Mouse (Mus musculus): ENCODE results near the gene Rrp7a. TPM values are rescaled to one million over a fixed set of nuclear protein-coding genes. Genes with fewer than 3 reads are reported as not detected.
"Not testable (repeated sequence)": the region's sequence is repeated elsewhere in the genome, so short reads cannot be mapped to it uniquely, and the experiment has no call there.

Rrp7a gene
- total RNA-seq, 2 experiments from 2014 or later: 50.3 to 53.5 TPM

DNA sequence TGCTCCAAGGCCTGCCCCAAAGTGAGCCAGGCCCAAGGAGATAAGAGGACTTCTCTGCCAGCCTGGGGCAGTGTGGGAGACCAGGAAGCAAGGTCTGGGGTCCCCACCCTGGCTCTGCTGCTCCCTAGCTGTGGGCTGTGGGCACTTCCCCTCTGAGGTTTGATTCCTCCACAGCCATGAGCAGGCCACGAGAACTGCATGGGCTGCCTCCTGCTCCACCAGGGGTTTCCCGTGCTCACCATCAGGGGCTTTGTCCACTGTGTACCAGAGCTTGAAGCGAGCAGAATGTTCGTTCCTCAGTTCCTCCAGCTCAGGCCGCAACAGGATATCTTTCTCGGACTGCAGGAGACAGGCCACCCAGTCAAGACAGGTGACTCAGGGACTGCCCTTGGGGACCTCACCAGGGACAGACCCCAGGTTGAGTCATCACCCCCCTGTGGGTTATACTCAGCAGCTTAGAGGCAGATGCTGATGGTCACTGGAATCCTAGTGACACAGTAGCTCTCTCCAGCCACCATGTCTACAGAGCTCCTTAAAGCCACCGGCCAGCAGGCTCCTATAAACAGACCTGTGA is 36.1 kb upstream of the Rrp7a start:
- no peak for DNase-seq (ENCODE audit: low spot score in 2 of 2)

DNA sequence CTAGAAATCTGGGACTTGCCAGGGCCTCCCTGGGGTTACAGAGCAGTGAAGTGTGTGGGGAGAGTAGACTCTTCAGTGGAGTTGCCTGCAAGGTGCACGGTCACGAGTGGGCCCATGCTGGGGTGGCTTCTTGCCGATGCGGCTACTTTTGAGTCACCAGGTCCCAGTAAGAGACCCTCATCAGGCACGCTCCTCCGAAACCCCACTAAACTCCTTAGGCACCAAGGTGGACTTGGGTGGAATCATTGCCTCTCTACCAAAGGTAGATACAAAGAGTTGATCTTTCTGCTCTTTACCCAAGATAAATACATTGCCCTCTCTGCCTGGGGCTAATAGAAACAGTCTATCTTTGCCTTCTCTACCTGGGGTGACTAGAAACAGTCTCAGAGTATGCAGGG is 35.1 kb upstream of the Rrp7a start:
- DNase-seq (ENCODE audit: low spot score in 2 of 2): no peak

DNA sequence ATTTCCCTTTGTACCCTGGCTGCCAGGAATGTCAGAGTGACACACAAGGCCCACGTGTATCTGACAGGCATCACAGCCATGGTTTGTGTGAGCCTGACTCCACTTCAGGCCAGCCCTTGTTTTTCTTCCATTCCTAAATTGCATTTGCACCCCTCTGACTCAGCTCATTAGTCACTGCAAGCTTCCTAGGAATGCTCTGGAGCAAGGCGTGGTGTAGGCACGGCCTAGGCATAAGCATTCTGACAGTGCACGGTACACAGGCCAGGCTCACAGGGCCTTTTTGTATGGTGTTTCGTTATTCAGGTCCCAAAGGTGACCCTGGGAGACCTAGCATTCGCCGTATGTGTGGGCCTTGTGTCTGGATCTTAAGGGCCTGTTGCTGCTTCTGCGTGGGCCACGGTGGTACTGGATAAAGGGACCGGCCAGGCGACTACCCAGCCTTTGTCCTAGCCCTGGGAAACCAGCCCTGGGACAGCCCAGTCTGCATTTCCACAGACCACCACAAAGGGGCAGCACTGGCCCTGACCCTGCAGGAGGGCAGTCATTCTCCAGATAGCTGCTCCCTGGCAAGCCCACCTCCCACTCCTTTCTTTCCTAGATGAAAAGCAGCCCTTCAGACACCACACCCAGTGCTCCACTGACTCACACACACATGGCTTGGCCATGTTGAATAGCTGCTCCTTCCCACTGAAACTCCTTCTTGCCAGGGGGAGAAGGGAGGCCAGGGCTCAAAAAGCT is 34.5 kb upstream of the Rrp7a start:
- DNase-seq (ENCODE audit: low spot score in 2 of 2): peak; percentile 60 to 68

DNA sequence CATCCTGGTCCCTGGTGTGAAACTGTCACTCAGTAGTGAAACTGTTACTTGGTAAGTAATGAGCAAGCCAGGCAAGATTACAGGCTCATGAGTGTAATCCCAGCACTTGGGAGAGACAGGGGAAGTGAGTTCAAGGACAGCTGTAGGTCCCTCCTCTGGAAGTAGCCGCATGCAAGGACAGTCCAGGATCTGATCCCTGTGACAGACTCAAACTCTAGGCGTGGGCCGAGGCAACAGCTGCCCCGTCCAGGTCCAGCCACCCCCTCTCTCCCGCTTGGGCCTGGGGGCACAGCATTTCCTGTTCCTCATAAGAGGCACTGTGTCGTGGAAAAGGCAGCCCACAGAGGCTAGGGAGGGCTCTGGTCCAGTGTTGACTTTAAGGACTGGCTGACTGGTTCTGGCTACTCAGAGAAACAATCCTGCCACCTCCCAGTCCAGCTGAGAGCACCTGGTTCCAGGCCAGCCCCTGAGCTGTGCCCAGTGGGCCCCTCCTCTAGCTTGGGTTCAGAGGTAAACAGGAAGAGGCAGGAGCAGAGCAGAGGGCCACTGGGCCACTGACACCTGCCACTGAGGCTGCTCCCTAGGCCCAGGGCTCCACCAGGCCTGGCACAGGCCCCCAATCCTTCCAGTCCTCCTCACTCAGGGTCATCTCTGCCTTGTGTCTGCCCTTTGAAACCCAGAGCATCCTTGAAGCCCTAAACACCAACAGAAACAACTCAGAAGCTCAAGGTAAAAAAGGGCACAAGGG is 33.2 kb upstream of the Rrp7a start:
- no peak for DNase-seq (ENCODE audit: low spot score in 2 of 2)

DNA sequence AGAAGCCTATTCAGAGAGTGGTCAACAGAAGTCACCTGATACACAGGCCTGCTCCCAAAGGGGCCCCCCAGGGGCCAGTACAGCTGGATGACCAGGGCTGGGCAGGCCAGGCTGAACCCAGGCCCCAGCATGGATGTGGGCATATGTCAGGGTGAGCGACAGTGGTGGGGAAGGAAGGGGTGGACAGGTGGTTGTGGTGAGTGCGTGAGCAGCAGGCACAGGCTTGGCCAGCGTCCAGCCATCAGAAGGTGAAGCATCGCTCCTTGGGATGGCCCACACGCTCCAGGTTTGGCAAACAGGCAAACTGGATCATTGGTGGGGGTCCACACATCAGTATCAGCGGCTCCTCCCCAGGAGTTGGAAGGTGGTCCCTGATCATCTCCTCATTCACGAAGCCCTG is 31.7 kb upstream of the Rrp7a start:
- no peak for DNase-seq (ENCODE audit: low spot score in 2 of 2)

DNA sequence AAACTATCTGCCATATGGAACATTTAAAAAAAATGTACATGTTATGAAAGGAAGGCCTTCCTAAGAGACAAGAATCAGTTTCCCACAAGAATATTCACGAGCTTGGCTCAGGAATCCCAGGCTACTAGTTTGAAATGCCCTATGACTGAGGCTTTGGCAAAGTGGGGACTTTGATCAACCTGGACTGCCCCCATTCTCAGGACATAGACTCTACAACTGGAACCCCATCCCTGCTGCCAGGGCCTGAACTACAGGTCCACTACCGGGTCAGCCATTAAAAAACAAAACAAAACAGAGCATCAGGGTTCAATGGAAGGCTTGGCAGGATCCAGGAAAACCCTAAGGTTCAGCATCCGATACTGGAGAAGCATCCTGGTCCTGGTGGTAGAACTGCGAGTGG is 28.1 kb upstream of the Rrp7a start:
- no peak for DNase-seq (ENCODE audit: low spot score in 2 of 2)

DNA sequence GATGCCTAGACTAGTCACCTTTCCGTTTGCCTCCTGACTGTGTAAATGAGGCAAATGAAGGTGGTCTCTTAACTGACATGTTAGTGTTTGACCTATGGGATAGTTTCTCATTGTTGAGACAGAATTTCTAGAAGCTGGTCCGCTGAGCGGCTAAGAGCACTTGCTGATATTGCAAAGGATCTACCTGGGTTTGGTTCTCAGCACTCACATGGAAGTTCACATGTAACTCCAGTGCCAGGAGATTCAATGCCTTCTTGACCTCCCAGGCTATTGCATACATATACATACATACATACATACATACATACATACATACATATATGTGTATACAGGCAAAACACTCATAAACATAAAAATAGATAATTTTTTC is 27.5 kb upstream of the Rrp7a start:
- no peak for DNase-seq (ENCODE audit: low spot score in 2 of 2)

DNA sequence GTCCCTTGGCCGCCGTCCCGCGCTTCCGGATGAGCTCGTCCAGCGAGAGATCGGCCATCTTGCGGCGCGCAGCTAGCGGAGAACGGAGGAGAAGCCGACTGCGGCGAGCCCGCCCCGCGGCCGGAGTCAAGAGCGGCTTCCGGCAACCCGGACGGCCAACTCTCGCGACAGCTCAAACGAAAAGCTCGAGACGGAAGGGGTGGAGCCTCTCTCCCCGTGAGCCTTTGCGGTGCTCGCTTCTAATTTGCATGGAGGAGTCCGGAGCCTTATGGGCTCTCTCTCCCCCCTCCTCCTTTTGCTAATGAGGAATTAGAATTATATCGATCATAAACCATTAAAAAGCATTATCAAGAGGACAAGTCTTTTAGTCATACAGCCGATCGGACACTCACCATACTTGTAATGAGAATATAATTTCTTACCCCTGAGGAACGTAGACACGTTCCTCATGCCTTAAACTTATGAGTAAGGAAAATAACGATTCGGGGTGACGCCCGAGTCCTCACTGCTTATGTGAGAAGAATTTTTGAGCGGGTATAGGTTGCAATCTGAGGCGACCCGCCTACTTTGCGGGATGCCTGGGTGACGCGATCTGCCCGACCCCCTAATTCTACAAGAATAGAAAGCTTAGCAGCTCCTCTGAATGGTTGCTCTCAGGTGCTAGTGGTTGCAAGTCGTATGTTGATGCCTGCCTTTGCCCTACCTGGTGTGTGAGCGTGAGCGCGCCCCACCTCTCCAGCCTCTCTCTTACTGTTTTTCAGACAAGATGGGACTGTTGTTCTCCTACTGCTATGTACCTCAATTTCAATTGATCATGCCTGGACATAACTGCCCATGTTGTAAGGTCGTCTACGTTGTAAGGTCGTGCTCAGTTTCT is 26.8 kb upstream of the Rrp7a start, which contains the start of gene Poldip3:
Gene Poldip3 (minus strand): TSS at position 189 of the 877 bp plus-strand sequence.
- DNase-seq (ENCODE audit: low spot score in 2 of 2): peak; percentile 95 to 97

DNA sequence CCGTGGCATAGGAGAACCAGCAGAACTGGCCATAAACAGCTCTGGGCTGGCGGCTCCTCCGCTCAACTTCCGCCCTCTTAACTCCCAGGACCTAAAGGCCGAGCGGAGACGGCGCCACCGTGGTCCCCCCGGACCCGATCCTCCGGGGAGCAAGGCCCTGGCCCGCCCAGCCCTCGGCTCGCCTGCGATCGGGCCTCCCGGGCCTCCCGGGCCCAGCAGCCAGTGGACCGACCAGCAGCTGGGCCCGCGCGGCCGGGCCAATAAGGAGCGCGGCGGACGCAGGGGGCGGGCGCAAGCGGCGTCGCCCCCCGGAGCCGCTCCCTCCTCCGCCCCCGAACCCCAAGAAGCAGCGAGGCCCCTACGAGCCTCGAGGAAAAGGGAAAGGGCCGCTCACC is 26.2 kb upstream of the Rrp7a start:
- DNase-seq (ENCODE audit: low spot score in 2 of 2): peak in 1 of 2 experiments; percentile 63

DNA sequence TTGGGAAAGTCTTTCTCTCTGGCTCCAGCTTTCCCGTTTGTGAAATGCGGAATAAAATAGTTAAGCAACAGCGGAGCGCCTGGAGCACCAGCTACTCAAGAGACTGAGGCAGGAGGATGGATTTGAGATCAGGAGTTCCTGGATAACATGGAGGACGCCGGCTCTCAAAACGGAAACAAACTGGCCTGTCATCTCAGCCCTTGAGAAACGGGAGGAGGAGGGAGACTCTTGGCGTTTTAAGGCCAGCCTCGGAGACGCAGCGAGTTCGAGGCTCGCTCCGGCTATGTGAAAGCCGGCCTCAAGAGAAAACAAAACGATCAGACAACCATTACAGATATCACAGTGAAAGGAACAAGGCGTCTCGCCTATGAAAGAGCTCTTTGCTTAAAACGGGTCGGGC is 25.8 kb upstream of the Rrp7a start:
- no peak for DNase-seq (ENCODE audit: low spot score in 2 of 2)

DNA sequence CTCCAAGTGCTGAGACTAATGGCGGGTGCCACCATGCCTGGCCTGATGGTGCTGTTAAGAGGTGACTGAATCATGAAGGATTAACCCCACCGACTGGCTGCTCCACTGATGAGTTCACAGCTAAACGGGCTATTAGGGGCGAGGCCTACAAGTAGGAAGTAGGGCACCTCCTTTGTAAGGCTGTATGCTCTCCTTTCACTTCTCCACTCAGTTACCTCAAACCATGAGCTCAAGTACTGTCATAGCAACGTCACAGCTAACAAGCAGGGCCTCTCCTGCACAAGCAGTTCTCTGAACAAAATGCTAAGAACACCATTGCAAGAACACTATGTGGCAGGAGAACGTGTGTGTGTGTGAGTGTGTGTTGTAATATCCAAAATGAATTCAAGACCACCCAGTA is 22.9 kb upstream of the Rrp7a start:
- no peak for DNase-seq (ENCODE audit: low spot score in 2 of 2)

DNA sequence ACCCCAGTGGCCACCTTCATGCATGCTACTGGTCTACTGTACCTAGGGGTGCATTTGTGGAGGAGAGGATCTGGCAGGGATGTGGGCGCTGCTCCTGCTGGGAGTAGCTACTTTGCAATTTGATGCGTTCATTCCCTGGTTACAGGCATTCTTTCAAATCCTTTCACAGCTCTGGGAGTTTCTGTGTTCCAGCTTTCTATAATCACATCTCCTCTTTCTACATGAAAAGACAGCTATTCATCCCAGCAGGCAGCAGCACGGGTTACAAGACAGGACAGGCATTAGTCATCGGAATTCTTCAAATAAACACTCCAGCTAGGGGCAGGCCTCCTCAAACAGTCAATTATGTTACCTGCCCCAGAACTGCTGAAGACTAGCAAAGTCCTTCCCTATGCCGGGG is 20.3 kb upstream of the Rrp7a start:
- DNase-seq (ENCODE audit: low spot score in 2 of 2): no peak

DNA sequence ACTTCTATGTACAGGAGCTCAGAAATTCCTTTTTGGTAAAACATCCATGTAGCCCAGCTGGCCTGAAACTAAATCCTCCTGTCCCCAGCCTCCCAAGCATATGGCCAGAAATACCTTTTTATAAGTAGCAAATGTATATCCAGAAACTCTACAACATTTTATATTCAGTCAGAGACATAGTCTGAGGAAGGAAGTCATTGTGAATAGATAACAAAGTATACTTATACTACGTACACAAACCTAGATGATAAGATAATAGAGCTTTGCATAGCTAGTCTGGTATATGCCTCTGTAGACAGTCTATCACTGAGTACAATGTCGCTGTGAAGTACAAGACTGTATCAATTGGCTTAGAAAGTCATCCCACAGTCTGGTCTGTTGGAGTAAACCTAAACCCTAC is 13.1 kb upstream of the Rrp7a start:
- DNase-seq (ENCODE audit: low spot score in 2 of 2): no peak

DNA sequence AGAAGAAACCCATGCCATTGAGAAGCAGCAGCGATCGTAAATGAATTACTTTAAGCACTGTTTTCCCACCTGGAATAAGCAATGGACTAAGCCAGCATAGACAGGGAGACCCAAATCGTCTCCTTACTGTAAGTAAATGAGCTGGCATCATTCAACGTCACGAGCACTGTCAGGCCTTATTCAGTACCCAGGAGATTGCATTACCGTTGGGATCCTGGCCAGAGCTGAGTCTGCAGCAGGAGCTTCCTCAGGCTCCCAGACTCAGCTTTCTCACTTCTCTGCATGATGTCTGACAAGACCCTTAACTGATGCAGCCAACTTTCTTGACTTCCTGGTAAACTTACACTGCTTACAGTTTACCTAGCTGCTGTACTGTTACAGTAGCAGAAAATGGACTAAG is 12.1 kb upstream of the Rrp7a start:
- no peak for DNase-seq (ENCODE audit: low spot score in 2 of 2)

DNA sequence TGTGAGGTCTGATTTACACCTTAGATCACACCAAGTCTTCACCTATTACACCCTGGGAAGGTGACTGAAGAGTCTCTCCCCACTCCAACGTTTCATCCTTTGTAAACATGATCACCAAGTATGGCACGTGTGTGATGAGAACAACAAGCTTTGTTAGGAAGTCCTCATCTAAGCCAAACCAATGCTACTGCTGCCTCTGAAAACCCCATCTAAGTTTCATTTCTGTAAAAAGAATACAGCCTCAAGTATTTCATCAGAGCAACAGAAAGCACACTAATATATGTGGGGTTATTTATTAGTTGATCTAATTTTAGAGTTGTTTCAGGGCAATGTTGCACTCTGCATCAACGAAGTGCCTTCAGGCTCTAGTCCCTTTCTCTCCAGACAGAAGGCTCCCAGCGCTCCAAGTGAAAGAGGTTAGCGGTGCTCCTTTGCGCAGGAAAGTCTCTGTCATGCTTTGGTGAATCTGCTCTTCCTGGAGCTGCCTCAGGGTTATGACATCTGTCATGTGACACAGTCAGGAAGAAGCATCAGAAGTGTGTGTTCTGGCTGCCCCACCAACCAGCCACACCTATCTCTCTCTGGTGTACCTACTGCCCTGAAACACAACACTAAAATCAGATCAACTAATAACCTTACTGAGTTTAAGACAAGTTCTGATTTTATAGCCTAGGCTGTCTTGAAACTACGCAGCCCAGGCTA is 7.1 kb upstream of the Rrp7a start:
- DNase-seq (ENCODE audit: low spot score in 2 of 2): no peak

DNA sequence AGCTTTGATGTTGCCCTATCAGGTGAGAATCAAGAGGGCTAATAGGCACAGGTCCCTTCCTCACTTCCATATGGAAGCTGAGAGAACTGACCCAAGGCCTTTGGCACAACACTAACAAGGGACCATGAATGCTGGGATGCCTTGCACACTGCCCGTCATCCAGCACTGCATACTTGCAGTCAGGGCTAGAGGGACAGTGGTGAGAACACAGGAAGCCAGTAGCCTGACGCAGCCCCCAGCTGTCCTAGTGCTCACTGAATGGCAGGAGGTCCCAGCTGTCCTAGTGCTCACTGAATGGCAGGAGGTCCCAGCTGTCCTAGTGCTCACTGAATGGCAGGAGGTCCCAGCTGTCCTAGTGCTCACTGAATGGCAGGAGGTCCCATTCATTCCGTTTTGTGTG is 4.4 kb upstream of the Rrp7a start:
- DNase-seq (ENCODE audit: low spot score in 2 of 2): not testable (repeated sequence)

DNA sequence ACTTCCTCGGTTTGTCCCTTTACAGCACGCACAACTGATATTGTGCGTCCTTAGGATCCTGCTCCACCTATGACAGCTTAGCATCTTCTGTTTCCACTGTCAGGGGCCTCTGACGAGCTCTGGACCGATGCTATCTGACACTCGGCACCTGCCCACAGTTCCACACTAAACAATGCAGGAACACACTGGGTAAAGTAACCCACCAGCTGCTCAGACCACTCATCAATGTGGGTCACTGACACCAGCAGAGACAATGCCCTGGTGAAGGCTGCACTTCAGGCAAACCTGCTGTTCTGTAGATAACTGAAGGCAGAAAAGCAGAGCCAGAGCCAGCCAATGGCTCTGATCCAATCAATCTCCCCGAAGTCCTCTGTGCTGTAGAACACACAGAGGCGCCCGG is 4.0 kb upstream of the Rrp7a start:
- DNase-seq (ENCODE audit: low spot score in 2 of 2): no peak

DNA sequence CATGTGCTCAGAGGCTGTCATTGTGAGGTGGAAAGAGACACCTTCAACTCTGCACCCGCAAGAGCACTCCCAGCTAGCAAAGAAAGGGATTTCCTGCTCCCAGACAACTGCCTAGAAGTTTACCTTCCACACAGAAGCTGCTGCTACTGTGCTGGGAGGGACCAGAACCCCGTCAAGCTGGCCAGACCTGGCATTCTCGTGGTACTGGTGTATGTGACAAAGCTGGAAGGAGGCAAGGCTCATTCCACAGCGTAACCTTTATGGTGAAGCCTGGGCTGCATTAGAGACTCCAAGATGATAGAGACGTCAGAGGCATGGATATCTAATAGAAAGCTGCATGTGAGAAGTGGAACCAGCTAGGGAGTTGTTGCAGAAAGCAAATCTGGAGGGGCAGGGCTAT is 2.0 kb upstream of the Rrp7a start:
- DNase-seq (ENCODE audit: low spot score in 2 of 2): no peak

DNA sequence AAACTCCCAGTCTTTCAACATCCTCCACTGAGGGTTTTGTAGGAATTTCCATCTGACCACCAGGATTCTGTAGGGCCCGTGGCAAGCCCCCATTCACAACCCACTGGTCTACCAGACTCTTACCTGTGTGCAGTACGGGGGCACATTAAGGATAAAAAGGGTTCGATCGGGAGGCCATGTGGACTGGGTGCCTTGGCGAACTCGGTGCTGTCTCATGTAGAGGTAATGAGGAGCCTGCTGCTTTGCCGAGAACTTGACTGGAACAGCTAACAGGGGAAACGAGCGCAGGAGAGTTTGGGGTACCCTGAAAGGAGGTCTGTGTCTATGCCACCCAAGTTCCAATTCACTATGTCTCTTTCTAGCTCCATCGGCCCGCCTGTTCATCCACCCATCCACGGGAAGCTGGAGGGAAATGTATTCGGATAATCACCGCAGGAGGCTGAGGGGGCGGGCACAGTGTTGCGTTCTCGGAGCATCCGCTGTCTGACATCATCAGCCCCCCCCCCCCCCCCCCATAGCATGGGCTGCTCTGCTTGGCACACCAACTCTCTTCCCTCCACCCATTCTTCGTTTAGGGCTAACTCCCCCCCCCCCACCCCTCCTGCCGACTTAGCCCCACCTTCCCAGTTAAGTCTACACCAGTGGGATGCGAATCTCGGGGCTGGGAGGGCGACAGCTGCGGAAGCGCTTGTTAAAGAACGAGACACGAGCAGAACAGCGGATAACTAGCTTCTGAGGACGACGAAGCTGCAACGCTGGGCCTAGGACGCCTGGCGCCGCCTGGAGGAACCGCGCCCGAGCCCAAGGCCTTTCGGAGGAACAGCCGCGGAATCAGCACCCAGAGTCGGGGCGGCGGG is 664 bp downstream of the Rrp7a start:
- peak in 1 of 2 experiments; percentile 35 for DNase-seq (ENCODE audit: low spot score in 2 of 2)

DNA sequence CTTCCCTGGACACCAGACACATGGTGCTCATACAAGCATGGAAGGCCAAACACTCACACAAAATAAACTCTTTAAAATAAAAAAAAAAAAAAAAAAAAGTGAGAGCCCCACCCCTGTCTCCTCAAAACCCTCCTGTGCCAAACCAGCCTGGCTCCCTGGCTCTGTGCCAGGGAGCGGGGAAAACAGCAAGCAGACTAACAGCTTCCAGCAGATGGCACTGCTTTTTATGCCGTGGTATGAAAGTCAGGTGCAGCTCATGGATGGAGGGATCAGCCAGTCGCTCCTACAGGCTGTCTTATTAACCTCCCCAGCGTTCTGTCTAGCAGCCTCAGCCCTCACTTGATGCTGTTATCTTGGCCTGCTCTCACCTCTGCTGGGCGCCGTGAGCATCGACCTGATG is 4.2 kb downstream of the Rrp7a start:
- no peak for DNase-seq (ENCODE audit: low spot score in 2 of 2)

All from gastrocnemius, postnatal 4 days (tissue).